Mouse (Mus musculus) forebrain, embryonic 13.5 days (tissue): ENCODE measurements at regions not wholly inside any gene's neighbourhood (a gene's known extent, or its start where the extent isn't known, plus 50 kb on each side); places are given as distances from the start of the nearest gene placed in this dataset.

ENCODE experiments used
- ATAC-seq: fragments of 200-750 bp; cut with Nextera tagmentation; 2 replicates; pipeline ENCODE4 v1.8.0; 2017
- H3K27ac ChIP-seq: fragments of 300-500 bp; sonication (generic); 2 replicates; pipeline ENCODE4 v1.5.1; 2015; ENCODE audit warnings: inconsistent platforms, mild to moderate bottlenecking, moderate library complexity
- H3K27me3 ChIP-seq: fragments of 300-500 bp; sonication (generic); 2 replicates; pipeline ENCODE4 v1.6.1; 2015; ENCODE audit warnings: mild to moderate bottlenecking, inconsistent platforms
- H3K36me3 ChIP-seq: fragments of 300-500 bp; sonication (generic); 2 replicates; pipeline ENCODE4 v1.6.1; 2015; ENCODE audit warnings: mild to moderate bottlenecking, inconsistent platforms; ENCODE audit not compliant: poor library complexity, severe bottlenecking
- H3K4me1 ChIP-seq: fragments of 300-500 bp; sonication (generic); 2 replicates; pipeline ENCODE4 v1.6.1; 2015; ENCODE audit warnings: inconsistent platforms
- H3K4me2 ChIP-seq: fragments of 300-500 bp; sonication (generic); 2 replicates; pipeline ENCODE4 v1.6.1; 2015; ENCODE audit warnings: inconsistent platforms, mild to moderate bottlenecking, moderate library complexity
- H3K4me3 ChIP-seq: fragments of 300-500 bp; sonication (generic); 2 replicates; pipeline ENCODE4 v1.5.1; 2015; ENCODE audit warnings: mild to moderate bottlenecking, inconsistent platforms
- H3K9ac ChIP-seq: fragments of 300-500 bp; sonication (generic); 2 replicates; pipeline ENCODE4 v1.6.1; 2015; ENCODE audit warnings: mild to moderate bottlenecking, inconsistent platforms
- H3K9me3 ChIP-seq: fragments of 300-500 bp; sonication (generic); replicated peaks from 2 replicates; pipeline ENCODE4 v1.6.1; 2016; ENCODE audit warnings: inconsistent platforms
- WGBS: fragments of 180-500 bp; shearing (Covaris S2); methylation state at CpG from one replicate; pipeline ENCODE4 v1.1.7; 2015; 5-methylcytosine and 5-hydroxymethylcytosine counted together

DNA sequence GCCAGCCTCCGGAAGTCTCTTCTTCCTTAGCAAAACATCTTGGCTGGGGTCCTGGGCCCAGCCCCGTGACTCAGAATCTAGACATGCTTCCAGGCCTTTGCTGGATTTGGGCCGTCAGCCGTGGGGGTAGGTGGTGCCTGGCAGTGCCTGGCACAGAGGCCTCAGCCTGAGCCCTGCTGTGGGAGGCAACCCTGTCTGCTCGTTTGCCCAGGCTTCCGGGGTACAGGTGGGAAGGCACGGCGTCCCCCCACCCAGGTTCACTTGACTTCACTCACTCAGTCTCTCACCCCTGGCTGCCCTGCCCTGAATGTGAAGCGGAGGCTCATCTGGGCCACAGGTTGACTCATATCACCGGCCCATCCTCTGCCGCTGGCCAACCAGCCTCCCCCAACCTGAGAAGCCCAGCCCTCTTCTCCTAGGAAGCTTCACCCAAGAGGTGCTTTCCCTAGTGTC is 99.9 kb upstream of the Tmem189 start:
- Histone ChIP-seq H3K9me3 (no peaks in the 10 kb centered on the region), H3K4me3 (no peak overlapping the region), H3K4me1 (no peaks in the 10 kb centered on the region), H3K36me3 (no peaks in the 10 kb centered on the region), H3K9ac (no peak overlapping the region), H3K27me3 (no peaks in the 10 kb centered on the region), H3K4me2 (no peak overlapping the region), H3K27ac (no peak overlapping the region)
- WGBS: 89% methylated on average over 11 of the region's 11 CpGs
- ATAC-seq: no peak

DNA sequence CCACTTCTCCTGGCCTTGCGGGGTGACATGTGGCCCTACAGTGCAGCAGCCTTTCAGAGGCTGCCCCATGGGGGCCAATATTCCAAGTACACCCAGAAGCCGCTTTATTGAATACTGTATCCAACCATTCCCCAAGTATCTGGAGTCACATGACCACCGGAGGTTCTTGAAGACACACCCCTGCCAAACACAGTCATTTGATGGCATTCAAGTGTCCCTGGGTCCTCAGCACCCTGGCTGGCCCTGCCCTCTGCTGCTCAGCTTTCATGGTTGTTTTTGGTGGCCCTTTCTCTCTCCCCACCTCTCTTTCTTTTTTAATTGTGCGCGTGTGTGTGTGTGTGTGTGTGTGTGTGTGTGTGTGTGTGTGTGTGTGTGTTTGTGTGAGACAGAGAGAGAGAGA is 97.3 kb upstream of the Tmem189 start:
- 95% methylated on average over 3 of the region's 5 CpGs for WGBS
- H3K27ac ChIP-seq: no peak overlapping the region
- H3K4me2 ChIP-seq: no peak overlapping the region
- ATAC-seq: no peak
- H3K4me3 ChIP-seq: no peak overlapping the region
- no peak overlapping the region for H3K9ac ChIP-seq
- no peaks in the 10 kb centered on the region for H3K27me3 ChIP-seq
- H3K36me3 ChIP-seq: no peaks in the 10 kb centered on the region
- no peaks in the 10 kb centered on the region for H3K9me3 ChIP-seq
- H3K4me1 ChIP-seq: peaks cover 12% of the 10 kb centered on the region

DNA sequence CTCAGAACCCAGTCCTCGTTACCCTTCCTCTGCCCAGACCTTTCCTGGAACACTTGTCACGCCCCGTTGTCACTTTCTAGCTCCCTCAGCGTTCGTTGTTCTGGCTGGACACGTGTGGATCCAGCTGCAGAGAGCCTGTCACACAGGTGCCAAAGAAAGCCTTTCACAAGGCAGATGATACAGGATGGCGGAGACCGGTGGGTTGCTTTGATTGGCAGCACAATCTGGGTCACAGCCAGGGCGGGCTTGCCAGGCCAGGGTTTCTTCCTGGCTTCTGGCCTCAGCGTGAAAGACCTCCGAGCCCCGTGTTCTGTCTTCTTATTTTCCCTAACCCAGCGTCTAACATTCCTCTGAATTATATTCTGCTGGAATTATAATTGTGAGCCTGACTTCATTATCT is 94.7 kb upstream of the Tmem189 start:
- no peaks in the 10 kb centered on the region for H3K36me3 ChIP-seq
- no peak for ATAC-seq
- H3K9me3 ChIP-seq: no peaks in the 10 kb centered on the region
- H3K4me2 ChIP-seq: no peak overlapping the region
- peaks cover 12% of the 10 kb centered on the region for H3K4me1 ChIP-seq
- no peak overlapping the region for H3K4me3 ChIP-seq
- no peak overlapping the region for H3K27ac ChIP-seq
- H3K9ac ChIP-seq: no peak overlapping the region
- WGBS: 82% methylated on average over 13 of the region's 13 CpGs
- no peaks in the 10 kb centered on the region for H3K27me3 ChIP-seq

GRCm38 (mm10) chr2:167783374-167783773 is 93.8 kb upstream of the Tmem189 start:
- Histone ChIP-seq H3K4me2 (no peak overlapping the region), H3K4me3 (no peak overlapping the region), H3K36me3 (no peaks in the 10 kb centered on the region), H3K4me1 (peaks cover 15% of the 10 kb centered on the region), H3K9ac (no peak overlapping the region), H3K27me3 (no peaks in the 10 kb centered on the region), H3K9me3 (no peaks in the 10 kb centered on the region), H3K27ac (no peak overlapping the region)
- ATAC-seq: no peak
- 86% methylated on average over 3 of the region's 3 CpGs for WGBS

DNA sequence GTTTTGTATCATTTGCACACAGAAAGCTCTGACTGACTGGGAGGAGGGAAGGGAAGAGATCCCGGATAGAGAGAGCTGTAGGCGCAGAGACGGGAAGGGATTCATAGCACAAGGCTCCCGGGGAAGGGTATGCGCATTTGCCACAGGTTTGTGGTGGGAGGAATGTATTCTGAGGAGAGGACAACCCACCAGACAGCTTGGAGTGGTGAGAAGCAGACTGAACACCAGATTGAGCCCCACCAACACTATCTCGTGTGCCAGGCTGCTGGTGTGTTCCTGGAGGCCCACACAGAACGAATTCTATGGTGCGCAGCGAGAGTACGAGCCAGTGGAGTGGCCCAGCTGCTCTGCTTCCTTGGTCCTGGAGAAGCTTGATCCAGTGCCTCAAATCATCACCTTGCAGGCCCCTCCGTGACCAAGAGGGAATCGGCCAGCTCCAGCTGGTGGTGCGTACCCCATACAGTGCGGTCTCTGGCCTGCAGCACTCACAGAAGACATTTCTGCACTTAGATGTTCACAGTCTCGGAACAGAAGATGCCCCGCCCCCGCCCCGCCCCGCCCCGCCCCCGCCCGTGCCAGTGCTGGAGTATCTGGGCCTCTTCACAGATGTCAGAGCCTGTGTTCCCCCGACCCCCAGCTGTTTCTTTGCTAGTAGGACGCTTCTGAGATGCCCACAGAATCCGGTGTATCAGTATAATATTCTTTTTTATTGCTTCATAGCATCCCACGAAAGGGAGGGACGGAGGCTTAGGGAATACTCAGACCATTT is 92.8 kb upstream of the Tmem189 start:
- no peak overlapping the region for H3K4me3 ChIP-seq
- H3K9ac ChIP-seq: no peak overlapping the region
- no peaks in the 10 kb centered on the region for H3K36me3 ChIP-seq
- peak overlapping the region; percentile 16; the same call in 1 of the 2 replicates for H3K4me2 ChIP-seq
- no peaks in the 10 kb centered on the region for H3K27me3 ChIP-seq
- H3K4me1 ChIP-seq: peaks cover 24% of the 10 kb centered on the region
- WGBS: 33% methylated on average over 27 of the region's 27 CpGs
- no peaks in the 10 kb centered on the region for H3K9me3 ChIP-seq
- no peak; the same call in 1 of the 2 replicates for ATAC-seq
- H3K27ac ChIP-seq: no peak overlapping the region

GRCm38 (mm10) chr2:167781496-167781895 is 91.9 kb upstream of the Tmem189 start:
- H3K4me2 ChIP-seq: no peak overlapping the region
- no peak overlapping the region for H3K27ac ChIP-seq
- H3K4me1 ChIP-seq: peaks cover 33% of the 10 kb centered on the region
- ATAC-seq: no peak
- H3K4me3 ChIP-seq: no peak overlapping the region
- no peak overlapping the region for H3K9ac ChIP-seq
- 81% methylated on average over 13 of the region's 13 CpGs for WGBS
- H3K9me3 ChIP-seq: no peaks in the 10 kb centered on the region
- no peaks in the 10 kb centered on the region for H3K27me3 ChIP-seq
- H3K36me3 ChIP-seq: no peaks in the 10 kb centered on the region

DNA sequence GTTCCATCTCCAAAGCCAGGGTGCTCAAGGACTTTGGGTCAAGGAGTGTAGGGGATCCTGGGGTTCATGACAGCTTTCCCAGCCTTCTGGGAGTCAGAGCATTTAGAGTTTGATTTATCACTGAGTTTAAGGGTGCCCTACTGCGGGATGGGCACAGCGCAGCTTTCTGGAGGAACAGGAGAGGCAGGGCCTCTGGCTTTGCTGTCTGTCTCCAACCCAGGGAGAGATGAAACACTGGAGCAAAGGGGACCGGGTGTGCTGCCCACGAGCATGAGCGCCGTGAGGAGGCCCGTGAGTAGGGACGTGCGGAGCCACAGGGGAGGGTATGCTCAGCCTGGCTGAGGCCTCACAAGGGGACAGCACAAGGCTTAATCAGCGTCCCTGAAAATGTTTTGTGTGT is 89.1 kb upstream of the Tmem189 start:
- Histone ChIP-seq H3K27me3 (no peaks in the 10 kb centered on the region), H3K36me3 (no peaks in the 10 kb centered on the region), H3K4me1 (peaks cover 34% of the 10 kb centered on the region), H3K4me2 (peak overlapping the region; percentile 89), H3K4me3 (no peak overlapping the region), H3K27ac (no peak overlapping the region), H3K9me3 (no peaks in the 10 kb centered on the region), H3K9ac (peak overlapping the region; percentile 31; the same call in 1 of the 2 replicates)
- whole genome bisulfite sequencing: 75% methylated on average over 10 of the region's 10 CpGs
- ATAC-seq: no peak

DNA sequence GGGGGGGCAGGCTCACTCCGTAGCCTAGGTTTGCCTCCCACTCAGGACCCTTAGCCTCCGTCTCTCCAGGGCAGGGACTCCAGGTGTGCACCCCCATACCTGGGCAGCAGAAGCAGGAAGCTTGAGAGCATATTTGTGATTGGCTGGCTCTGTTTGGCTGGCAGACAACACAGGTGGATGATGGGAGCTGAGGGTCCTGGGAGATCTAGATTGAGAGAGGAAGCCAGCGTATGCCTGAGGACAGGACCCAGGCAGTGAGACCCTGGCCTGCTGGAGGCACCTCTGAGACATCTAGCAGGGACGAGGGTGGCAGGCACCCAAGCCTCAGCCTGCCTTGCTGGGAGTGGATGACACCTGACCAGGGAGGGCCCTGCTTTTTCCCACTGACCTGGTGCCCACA is 88.6 kb upstream of the Tmem189 start:
- H3K9ac ChIP-seq: peak overlapping the region; percentile 72; the same call in 1 of the 2 replicates
- no peaks in the 10 kb centered on the region for H3K36me3 ChIP-seq
- H3K4me2 ChIP-seq: peak overlapping the region; percentile 89
- no peak for ATAC-seq
- WGBS: 54% methylated on average over 4 of the region's 4 CpGs
- H3K9me3 ChIP-seq: no peaks in the 10 kb centered on the region
- peaks cover 34% of the 10 kb centered on the region for H3K4me1 ChIP-seq
- no peaks in the 10 kb centered on the region for H3K27me3 ChIP-seq
- no peak overlapping the region for H3K27ac ChIP-seq
- peak overlapping the region; percentile 52 for H3K4me3 ChIP-seq

DNA sequence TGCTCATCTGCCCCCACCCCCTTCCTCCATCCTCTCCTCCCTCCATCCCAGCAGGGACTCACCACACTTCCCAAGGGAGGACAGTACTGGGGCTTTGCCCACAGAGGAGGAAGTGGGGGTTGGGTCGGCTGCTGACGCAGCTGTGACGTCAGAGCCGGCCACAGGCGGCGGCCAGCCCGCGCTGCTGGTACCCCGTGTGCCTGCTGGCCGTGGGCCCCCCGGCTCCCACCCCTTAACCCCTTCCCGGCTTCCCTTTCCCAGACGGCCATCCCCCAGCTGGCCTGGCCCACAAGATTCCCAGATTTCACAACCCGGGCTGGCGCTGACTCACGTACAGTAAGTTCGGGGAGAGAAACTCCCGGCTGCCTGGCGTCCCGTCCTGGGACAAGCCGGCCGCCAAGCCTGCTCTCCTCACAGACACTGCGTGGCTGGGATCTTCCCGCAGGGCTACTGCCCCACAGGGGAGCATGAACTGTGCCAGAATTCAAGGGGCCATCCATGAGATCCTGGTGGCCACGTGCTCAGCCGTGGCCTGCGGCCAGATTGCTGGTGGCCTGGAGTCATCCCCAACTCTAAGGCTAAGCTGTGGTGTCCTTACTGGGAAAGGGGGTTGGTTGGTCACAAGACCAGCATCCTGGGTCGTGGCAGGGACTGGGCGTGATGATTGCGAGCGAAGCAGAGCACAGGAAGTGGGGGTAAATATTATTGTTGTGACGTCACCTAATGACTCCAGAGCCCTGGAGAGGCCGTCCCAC is 87.9 kb upstream of the Tmem189 start:
- 3% methylated on average over 33 of the region's 33 CpGs for WGBS
- ATAC-seq: peak; percentile 88
- Histone ChIP-seq H3K36me3 (no peaks in the 10 kb centered on the region), H3K27ac (peak overlapping the region; percentile 45; the same call in 1 of the 2 replicates), H3K4me3 (peak overlapping the region; percentile 52), H3K4me1 (peaks cover 28% of the 10 kb centered on the region), H3K27me3 (no peaks in the 10 kb centered on the region), H3K9me3 (no peaks in the 10 kb centered on the region), H3K4me2 (peak overlapping the region; percentile 89), H3K9ac (peak overlapping the region; percentile 72)

- ATAC-seq: no peak
- 67% methylated on average over 24 of the region's 24 CpGs for WGBS
- H3K36me3 ChIP-seq: no peaks in the 10 kb centered on the region
- H3K4me1 ChIP-seq: peaks cover 22% of the 10 kb centered on the region
- no peak overlapping the region for H3K27ac ChIP-seq
- H3K9ac ChIP-seq: no peak overlapping the region
- H3K27me3 ChIP-seq: no peaks in the 10 kb centered on the region
- H3K4me2 ChIP-seq: peak overlapping the region; percentile 89
- H3K4me3 ChIP-seq: peak overlapping the region; percentile 52
- no peaks in the 10 kb centered on the region for H3K9me3 ChIP-seq
Observed at GRCm38 (mm10) chr2:167776251-167777168, 86.9 kb upstream of the Tmem189 start.

GRCm38 (mm10) chr2:167775218-167775915 is 85.7 kb upstream of the Tmem189 start:
- H3K9me3 ChIP-seq: no peaks in the 10 kb centered on the region
- no peak overlapping the region for H3K27ac ChIP-seq
- peaks cover 22% of the 10 kb centered on the region for H3K4me1 ChIP-seq
- WGBS: 80% methylated on average over 20 of the region's 20 CpGs
- no peaks in the 10 kb centered on the region for H3K27me3 ChIP-seq
- no peak for ATAC-seq
- no peak overlapping the region for H3K4me3 ChIP-seq
- H3K4me2 ChIP-seq: no peak overlapping the region
- H3K9ac ChIP-seq: no peak overlapping the region
- no peaks in the 10 kb centered on the region for H3K36me3 ChIP-seq
